Mouse (Mus musculus): ENCODE measurements around the gene Pclo.

Gene Pclo

GRCm38 (mm10) chr5:14621146-14621545, 106.4 kb downstream of the Pclo start:
- H3K27me3 ChIP-seq (ENCODE audit: control insufficient read depth, insufficient read depth, low read length, poor library complexity, severe bottlenecking), result no peaks in the 10 kb centered on the region
- no peak for DNase-seq (ENCODE audit: low read depth, low spot score)
- no peaks in the 10 kb centered on the region for H3K36me3 ChIP-seq (ENCODE audit: control insufficient read depth, insufficient read depth, low read length, poor library complexity, severe bottlenecking)

DNA sequence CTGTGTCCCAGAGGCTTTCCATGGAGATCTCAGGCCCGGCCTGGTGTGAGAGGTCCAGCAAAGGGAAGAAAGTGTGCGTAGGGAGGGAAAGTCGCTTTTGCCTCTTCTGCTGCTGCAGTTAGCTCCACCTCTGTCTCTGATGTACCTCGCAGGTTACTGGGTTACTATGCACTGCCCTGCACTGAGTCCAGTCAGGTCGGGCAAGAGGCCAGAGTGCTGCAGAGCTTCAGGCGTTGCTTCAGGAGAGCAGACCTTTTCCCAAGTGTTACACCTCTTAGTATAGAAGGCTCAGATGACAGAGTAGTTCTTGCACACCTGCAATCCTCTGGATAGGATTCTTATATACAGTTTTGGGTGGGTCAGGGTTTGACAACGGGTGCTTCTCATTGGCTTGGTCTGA, 108.6 kb downstream of the Pclo start:
- no peaks in the 10 kb centered on the region for H3K27me3 ChIP-seq (ENCODE audit: control insufficient read depth, insufficient read depth, low read length, poor library complexity, severe bottlenecking)
- no peak for DNase-seq (ENCODE audit: low read depth, low spot score)
- H3K36me3 ChIP-seq (ENCODE audit: control insufficient read depth, insufficient read depth, low read length, poor library complexity, severe bottlenecking), result no peaks in the 10 kb centered on the region

GRCm38 (mm10) chr5:14641260-14641659, 126.5 kb downstream of the Pclo start:
- H3K27me3 ChIP-seq (ENCODE audit: control insufficient read depth, insufficient read depth, low read length, poor library complexity, severe bottlenecking), result no peaks in the 10 kb centered on the region
- DNase-seq (ENCODE audit: low read depth, low spot score), result no peak
- no peaks in the 10 kb centered on the region for H3K36me3 ChIP-seq (ENCODE audit: control insufficient read depth, insufficient read depth, low read length, poor library complexity, severe bottlenecking)

- Histone ChIP-seq H3K27me3 (ENCODE audit: control insufficient read depth, insufficient read depth, low read length, poor library complexity, severe bottlenecking) (no peaks in the 10 kb centered on the region), H3K36me3 (ENCODE audit: control insufficient read depth, insufficient read depth, low read length, poor library complexity, severe bottlenecking) (no peaks in the 10 kb centered on the region)
- DNase-seq (ENCODE audit: low read depth, low spot score), result no peak
Observed at GRCm38 (mm10) chr5:14645856-14646255, 131.1 kb downstream of the Pclo start.

DNA sequence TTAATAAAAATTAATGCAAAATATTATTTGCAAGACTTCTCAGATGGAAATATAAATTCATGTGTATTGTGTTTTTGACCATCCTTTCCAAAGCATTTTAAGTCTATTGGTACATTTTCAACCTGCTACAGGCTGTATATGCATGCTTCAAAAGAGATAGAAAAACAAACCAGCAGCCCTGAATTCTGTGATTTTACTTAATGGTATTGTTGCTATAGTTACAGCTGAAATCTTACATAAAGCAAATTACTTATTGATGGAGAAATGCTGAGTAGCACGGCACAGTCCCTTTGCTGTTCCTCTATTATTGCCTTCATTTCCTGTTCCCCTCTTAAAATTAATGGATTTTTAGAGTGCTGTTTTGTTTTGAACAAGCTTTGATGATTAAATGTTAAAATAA, 145.9 kb downstream of the Pclo start:
- no peak for DNase-seq (ENCODE audit: low read depth, low spot score)
- no peaks in the 10 kb centered on the region for H3K27me3 ChIP-seq (ENCODE audit: control insufficient read depth, insufficient read depth, low read length, poor library complexity, severe bottlenecking)
- no peaks in the 10 kb centered on the region for H3K36me3 ChIP-seq (ENCODE audit: control insufficient read depth, insufficient read depth, low read length, poor library complexity, severe bottlenecking)

DNA sequence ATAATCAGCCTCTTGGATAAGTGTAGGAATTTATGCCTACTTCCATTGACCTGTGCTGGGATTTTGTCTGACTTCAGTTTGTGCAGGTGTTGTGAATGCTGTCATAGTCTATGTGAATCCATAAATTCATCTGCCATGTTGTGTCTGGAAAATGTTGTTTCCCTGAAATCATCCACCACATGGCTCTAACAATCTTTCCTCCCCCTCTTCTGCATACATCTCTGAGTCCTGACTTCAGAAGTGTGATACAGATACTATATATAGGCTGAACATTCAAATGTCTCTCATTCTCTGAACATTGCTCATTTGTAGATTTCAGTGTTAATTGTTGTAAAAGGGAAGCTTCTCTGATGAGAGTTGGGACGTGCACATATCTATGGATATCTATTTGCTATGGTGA, 147.5 kb downstream of the Pclo start:
- H3K27me3 ChIP-seq (ENCODE audit: control insufficient read depth, insufficient read depth, low read length, poor library complexity, severe bottlenecking), result no peaks in the 10 kb centered on the region
- H3K36me3 ChIP-seq (ENCODE audit: control insufficient read depth, insufficient read depth, low read length, poor library complexity, severe bottlenecking), result no peaks in the 10 kb centered on the region
- DNase-seq (ENCODE audit: low read depth, low spot score), result no peak

- no peak for DNase-seq (ENCODE audit: low read depth, low spot score)
- Histone ChIP-seq H3K36me3 (ENCODE audit: control insufficient read depth, insufficient read depth, low read length, poor library complexity, severe bottlenecking) (no peaks in the 10 kb centered on the region), H3K27me3 (ENCODE audit: control insufficient read depth, insufficient read depth, low read length, poor library complexity, severe bottlenecking) (no peaks in the 10 kb centered on the region)
Observed at GRCm38 (mm10) chr5:14662603-14663002, 147.9 kb downstream of the Pclo start.

DNA sequence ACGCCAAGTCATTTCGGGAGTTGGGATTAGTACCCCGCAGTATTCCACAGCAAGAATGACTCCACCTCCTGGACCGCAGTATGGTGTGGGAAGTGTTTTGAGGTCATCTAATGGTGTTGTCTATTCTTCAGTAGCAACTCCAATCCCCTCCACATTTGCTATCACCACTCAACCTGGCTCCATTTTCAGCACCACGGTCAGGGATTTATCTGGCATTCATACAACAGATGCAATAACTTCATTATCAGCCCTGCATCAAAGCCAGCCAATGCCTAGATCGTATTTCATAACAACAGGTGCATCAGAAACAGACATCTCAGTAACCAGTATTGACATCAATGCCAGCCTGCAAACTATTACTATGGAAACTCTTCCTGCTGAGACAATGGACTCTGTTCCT, 165.7 kb downstream of the Pclo start:
- Histone ChIP-seq H3K36me3 (ENCODE audit: control insufficient read depth, insufficient read depth, low read length, poor library complexity, severe bottlenecking) (no peaks in the 10 kb centered on the region), H3K27me3 (ENCODE audit: control insufficient read depth, insufficient read depth, low read length, poor library complexity, severe bottlenecking) (no peaks in the 10 kb centered on the region)
- DNase-seq (ENCODE audit: low read depth, low spot score), result no peak

- DNase-seq (ENCODE audit: low read depth, low spot score), result no peak
- Histone ChIP-seq H3K36me3 (ENCODE audit: control insufficient read depth, insufficient read depth, low read length, poor library complexity, severe bottlenecking) (no peaks in the 10 kb centered on the region), H3K27me3 (ENCODE audit: control insufficient read depth, insufficient read depth, low read length, poor library complexity, severe bottlenecking) (no peaks in the 10 kb centered on the region)
Observed at GRCm38 (mm10) chr5:14691995-14692394, 177.3 kb downstream of the Pclo start.

- Histone ChIP-seq H3K36me3 (ENCODE audit: control insufficient read depth, insufficient read depth, low read length, poor library complexity, severe bottlenecking) (no peaks in the 10 kb centered on the region), H3K27me3 (ENCODE audit: control insufficient read depth, insufficient read depth, low read length, poor library complexity, severe bottlenecking) (no peaks in the 10 kb centered on the region)
- DNase-seq (ENCODE audit: low read depth, low spot score), result no peak
Observed at GRCm38 (mm10) chr5:14696745-14697144, 182.0 kb downstream of the Pclo start.

DNA sequence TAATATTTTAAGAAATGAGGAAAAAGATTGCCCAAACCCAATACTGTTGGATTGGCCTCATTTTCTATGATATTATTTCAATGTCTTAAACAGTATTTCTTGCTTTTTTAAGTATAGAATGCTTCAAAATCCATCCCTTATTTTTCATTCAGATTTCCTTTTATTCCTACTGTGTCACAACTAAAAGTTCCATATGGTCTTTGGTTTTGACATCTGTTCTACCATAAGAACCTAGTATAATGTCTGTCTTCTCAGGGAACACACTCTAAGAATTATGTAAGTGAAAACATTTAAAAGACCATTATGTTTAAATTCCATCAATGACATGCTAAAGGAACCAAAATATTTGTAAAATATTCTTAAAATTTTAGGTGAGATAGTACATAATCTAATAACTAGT, 186.2 kb downstream of the Pclo start:
- no peaks in the 10 kb centered on the region for H3K27me3 ChIP-seq (ENCODE audit: control insufficient read depth, insufficient read depth, low read length, poor library complexity, severe bottlenecking)
- no peak for DNase-seq (ENCODE audit: low read depth, low spot score)
- no peaks in the 10 kb centered on the region for H3K36me3 ChIP-seq (ENCODE audit: control insufficient read depth, insufficient read depth, low read length, poor library complexity, severe bottlenecking)

DNA sequence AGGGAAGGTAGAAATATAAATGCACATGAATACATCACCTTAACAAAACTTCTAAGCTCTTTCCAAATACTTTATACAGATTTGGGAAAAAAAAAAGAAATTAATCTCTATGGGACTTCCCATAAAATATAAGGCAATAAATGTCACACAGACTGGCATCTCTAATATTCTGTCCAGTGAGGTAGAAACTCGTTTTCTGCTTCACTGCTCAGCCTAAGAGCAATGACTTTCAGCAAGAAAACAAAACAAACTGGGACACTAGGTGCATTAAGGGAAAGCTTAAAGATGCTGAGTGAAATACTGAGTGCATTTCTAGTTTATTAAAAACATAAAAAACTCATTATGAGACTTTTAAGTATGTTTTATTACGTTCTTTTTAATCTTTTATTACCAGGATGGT, 190.7 kb downstream of the Pclo start:
- DNase-seq (ENCODE audit: low read depth, low spot score), result no peak
- H3K27me3 ChIP-seq (ENCODE audit: control insufficient read depth, insufficient read depth, low read length, poor library complexity, severe bottlenecking), result no peaks in the 10 kb centered on the region
- no peaks in the 10 kb centered on the region for H3K36me3 ChIP-seq (ENCODE audit: control insufficient read depth, insufficient read depth, low read length, poor library complexity, severe bottlenecking)

DNA sequence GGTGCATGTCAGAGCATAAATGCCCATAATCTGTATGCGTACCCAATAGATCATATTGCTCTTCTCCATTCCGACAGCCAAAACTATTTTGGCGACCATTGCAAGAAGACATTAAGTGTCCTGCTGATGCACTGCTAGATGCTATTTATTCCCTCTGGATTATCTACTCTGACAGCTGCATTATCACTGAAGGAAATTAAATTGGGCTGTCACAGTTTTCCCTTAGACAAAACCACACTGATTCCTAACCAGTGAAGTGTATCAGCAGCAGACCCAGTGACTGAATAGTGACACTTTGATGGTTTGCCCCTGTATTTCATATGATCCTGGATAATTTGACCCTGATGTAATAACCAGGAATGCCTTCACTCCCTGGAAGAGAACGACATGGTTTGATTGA, 192.6 kb downstream of the Pclo start:
- DNase-seq (ENCODE audit: low read depth, low spot score), result no peak
- H3K36me3 ChIP-seq (ENCODE audit: control insufficient read depth, insufficient read depth, low read length, poor library complexity, severe bottlenecking), result no peaks in the 10 kb centered on the region
- no peaks in the 10 kb centered on the region for H3K27me3 ChIP-seq (ENCODE audit: control insufficient read depth, insufficient read depth, low read length, poor library complexity, severe bottlenecking)

GRCm38 (mm10) chr5:14723576-14723975, 208.9 kb downstream of the Pclo start:
- no peaks in the 10 kb centered on the region for H3K27me3 ChIP-seq (ENCODE audit: control insufficient read depth, insufficient read depth, low read length, poor library complexity, severe bottlenecking)
- H3K36me3 ChIP-seq (ENCODE audit: control insufficient read depth, insufficient read depth, low read length, poor library complexity, severe bottlenecking), result no peaks in the 10 kb centered on the region
- no peak for DNase-seq (ENCODE audit: low read depth, low spot score)

- no peaks in the 10 kb centered on the region for H3K36me3 ChIP-seq (ENCODE audit: control insufficient read depth, insufficient read depth, low read length, poor library complexity, severe bottlenecking)
- H3K27me3 ChIP-seq (ENCODE audit: control insufficient read depth, insufficient read depth, low read length, poor library complexity, severe bottlenecking), result no peaks in the 10 kb centered on the region
- no peak for DNase-seq (ENCODE audit: low read depth, low spot score)
Observed at GRCm38 (mm10) chr5:14728676-14729253, 214.0 kb downstream of the Pclo start.

DNA sequence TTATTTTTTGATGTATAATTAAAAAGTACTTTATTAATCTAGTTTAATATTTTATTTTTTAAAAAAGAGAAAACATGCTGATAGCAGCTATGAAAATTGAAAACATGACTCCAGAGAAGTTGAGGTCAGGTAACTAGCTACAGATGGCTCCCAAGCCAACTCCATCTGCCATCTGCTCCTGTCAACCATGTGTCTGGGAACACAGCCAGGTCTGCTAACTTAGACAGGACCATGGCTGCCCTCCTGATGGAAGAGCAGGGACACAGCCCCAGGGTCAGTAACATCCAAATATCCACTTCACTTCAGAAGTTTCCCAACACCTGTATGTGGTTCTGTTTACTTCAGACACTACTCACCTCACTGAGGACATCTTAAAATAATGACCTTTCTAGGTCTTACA, 236.2 kb downstream of the Pclo start:
- no peaks in the 10 kb centered on the region for H3K36me3 ChIP-seq (ENCODE audit: control insufficient read depth, insufficient read depth, low read length, poor library complexity, severe bottlenecking)
- no peak for DNase-seq (ENCODE audit: low read depth, low spot score)
- no peaks in the 10 kb centered on the region for H3K27me3 ChIP-seq (ENCODE audit: control insufficient read depth, insufficient read depth, low read length, poor library complexity, severe bottlenecking)
